Mouse (Mus musculus) adipocyte (in vitro differentiated cells): ENCODE data around the gene Rsf1.

ENCODE experiments used
- DNase-seq: peaks from one replicate; pipeline ENCODE4 v3.0.0-alpha.2; 2016; ENCODE audit warnings: low spot score

Gene Rsf1

GRCm38 (mm10) chr7:97631290-97631689, 51.6 kb downstream of the Rsf1 start:
- DNase-seq = no peak

GRCm38 (mm10) chr7:97632897-97633296, 53.2 kb downstream of the Rsf1 start:
- DNase-seq = no peak

- DNase-seq = no peak
These were observed 65.4 kb downstream of the Rsf1 start for GRCm38 (mm10) chr7:97645060-97645459.

GRCm38 (mm10) chr7:97647656-97648055, 68.0 kb downstream of the Rsf1 start:
- no peak for DNase-seq

- DNase-seq = no peak
These were observed 71.0 kb downstream of the Rsf1 start for GRCm38 (mm10) chr7:97650729-97651128.

- DNase-seq = no peak
These were observed 76.5 kb downstream of the Rsf1 start for GRCm38 (mm10) chr7:97656144-97656543.

GRCm38 (mm10) chr7:97661634-97662033, 81.9 kb downstream of the Rsf1 start:
- no peak for DNase-seq

- peak; percentile 24 for DNase-seq
These were observed 99.5 kb downstream of the Rsf1 start for GRCm38 (mm10) chr7:97679239-97679638.

- DNase-seq = no peak
These were observed 108.1 kb downstream of the Rsf1 start for GRCm38 (mm10) chr7:97687831-97688230.

- DNase-seq = no peak
These were observed 115.8 kb downstream of the Rsf1 start for GRCm38 (mm10) chr7:97695441-97695840.

- no peak for DNase-seq
These were observed 116.4 kb downstream of the Rsf1 start for GRCm38 (mm10) chr7:97696133-97696505.

- peak; percentile 86 for DNase-seq
These were observed 117.0 kb downstream of the Rsf1 start, which contains the start of gene Clns1a for GRCm38 (mm10) chr7:97696506-97697254. TSS of gene Clns1a (plus strand) at chr7:97696634.

GRCm38 (mm10) chr7:97700173-97700572, 120.5 kb downstream of the Rsf1 start:
- DNase-seq = no peak

GRCm38 (mm10) chr7:97701106-97701505, 121.4 kb downstream of the Rsf1 start:
- DNase-seq = no peak

- DNase-seq = no peak
These were observed 127.4 kb downstream of the Rsf1 start for GRCm38 (mm10) chr7:97707123-97707522.

- DNase-seq = no peak
These were observed 128.1 kb downstream of the Rsf1 start for GRCm38 (mm10) chr7:97707809-97708208.

GRCm38 (mm10) chr7:97709204-97709603, 129.5 kb downstream of the Rsf1 start:
- DNase-seq = no peak

GRCm38 (mm10) chr7:97714651-97715050, 135.0 kb downstream of the Rsf1 start:
- no peak for DNase-seq

GRCm38 (mm10) chr7:97717326-97717725, 137.6 kb downstream of the Rsf1 start:
- DNase-seq = peak; percentile 65

GRCm38 (mm10) chr7:97719078-97719477, 139.4 kb downstream of the Rsf1 start:
- DNase-seq = no peak

GRCm38 (mm10) chr7:97720109-97720508, 140.4 kb downstream of the Rsf1 start:
- no peak for DNase-seq

- no peak for DNase-seq
These were observed 142.7 kb downstream of the Rsf1 start for GRCm38 (mm10) chr7:97722278-97722918.

GRCm38 (mm10) chr7:97723646-97724538, 144.2 kb downstream of the Rsf1 start:
- DNase-seq = no peak
